Mouse (Mus musculus): ENCODE measurements around the gene Pex11a.

- TF ChIP-seq CTCF (IDR thresholded peaks at IDR 0.05; ENCODE audit: borderline replicate concordance, insufficient read depth, low read length) (no peak), POLR2A (IDR thresholded peaks at IDR 0.05; ENCODE audit: low read depth, low read length) (no peak)
These were observed 1.1 kb upstream of the Pex11a start for GRCm38 (mm10) chr7:79744051-79744450.
